Mouse (Mus musculus) CH12.LX (cell line): Measurements from ENCODE around the gene Zscan22. TPM values are rescaled to one million over a fixed set of nuclear protein-coding genes. Genes with fewer than 3 reads are reported as not detected.

ENCODE experiments used
- DNase-seq: peaks from one replicate; pipeline ENCODE4 v3.0.0-alpha.2; 2013; ENCODE audit errors: extremely low read depth
- H3K27ac ChIP-seq: 2 replicates; pipeline ENCODE4 v1.5.1; 2012; ENCODE audit warnings: low read depth, mild to moderate bottlenecking, control low read depth, moderate library complexity; ENCODE audit not compliant: insufficient read depth
- H3K27me3 ChIP-seq: replicated peaks from 2 replicates; pipeline ENCODE3; 2012; ENCODE audit warnings: inconsistent platforms
- H3K36me3 ChIP-seq, 2 experiments: replicated peaks in 1 of 2; 2 replicates each; pipeline versions ENCODE3 to v1.6.1; 2012; ENCODE audit warnings: inconsistent platforms in 1 of 2, low read length in 1 of 2, mild to moderate bottlenecking in 1 of 2, mixed read lengths in 1 of 2, moderate library complexity in 1 of 2; ENCODE audit not compliant: control insufficient read depth in 1 of 2, insufficient read depth in 1 of 2
- H3K4me1 ChIP-seq, 2 experiments: 2 replicates each; pipeline ENCODE4 v1.6.1; 2012; ENCODE audit warnings: inconsistent platforms in 1 of 2, moderate library complexity in 1 of 2; ENCODE audit not compliant: insufficient read depth in 2 of 2, control insufficient read depth in 1 of 2
- H3K4me2 ChIP-seq: 2 replicates; pipeline ENCODE4 v1.6.1; 2012; ENCODE audit warnings: low read depth, mild to moderate bottlenecking, control low read depth; ENCODE audit not compliant: poor library complexity, insufficient read depth, severe bottlenecking
- H3K4me3 ChIP-seq, 3 experiments: fragments of 150-350 bp in 1 of 3; sonication (generic) in 1 of 3; replicated peaks in 1 of 3; 2 replicates each; pipeline versions ENCODE3 to v1.5.1; 2011 to 2012; ENCODE audit warnings: low read depth in 2 of 3, low read length in 2 of 3, mild to moderate bottlenecking in 2 of 3, moderate library complexity in 2 of 3, control low read depth in 1 of 3, improper control_type of control experiment in 1 of 3, inconsistent platforms in 1 of 3, mixed read lengths in 1 of 3; ENCODE audit not compliant: poor library complexity in 1 of 3
- H3K79me2 ChIP-seq: replicated peaks from 2 replicates; pipeline ENCODE4 v1.6.1; 2012; ENCODE audit warnings: mild to moderate bottlenecking, moderate library complexity; ENCODE audit not compliant: control insufficient read depth, poor library complexity, insufficient read depth, severe bottlenecking; ENCODE audit errors: extremely low read depth
- H3K9ac ChIP-seq: 2 replicates; pipeline ENCODE4 v1.6.1; 2012; ENCODE audit warnings: low read depth, mild to moderate bottlenecking, control low read depth, moderate library complexity; ENCODE audit not compliant: insufficient read depth
- H3K9me3 ChIP-seq: replicated peaks from 2 replicates; pipeline ENCODE3; 2012; ENCODE audit warnings: low read length, inconsistent platforms, mixed read lengths
- BHLHE40 ChIP-seq: IDR thresholded peaks from 2 replicates; pipeline ENCODE4 v1.6.1; 2011; ENCODE audit warnings: mild to moderate bottlenecking, low read depth, low read length, improper control_type of control experiment
- CHD1 ChIP-seq: IDR thresholded peaks from 2 replicates; pipeline ENCODE4 v1.6.1; 2012; ENCODE audit warnings: low read depth, low read length, improper control_type of control experiment, inconsistent platforms
- CHD2 ChIP-seq: IDR thresholded peaks from 2 replicates; pipeline ENCODE4 v1.6.1; 2011; ENCODE audit warnings: low read length, improper control_type of control experiment
- CTCF ChIP-seq, 2 experiments: IDR thresholded peaks in 1 of 2; conservative IDR thresholded peaks in 1 of 2; 2 replicates each; pipeline ENCODE4 v1.5.1; 2011 to 2012; ENCODE audit warnings: low read depth in 2 of 2, low read length in 2 of 2, improper control_type of control experiment in 1 of 2, inconsistent platforms in 1 of 2, mild to moderate bottlenecking in 1 of 2, moderate library complexity in 1 of 2
- E2F4 ChIP-seq: IDR thresholded peaks from 2 replicates; pipeline ENCODE4 v1.6.1; 2011; ENCODE audit warnings: low read depth, low read length, improper control_type of control experiment; ENCODE audit not compliant: insufficient replicate concordance
- ELF1 ChIP-seq: IDR thresholded peaks from 2 replicates; pipeline ENCODE4 v1.6.1; 2014; ENCODE audit warnings: low read depth, mild to moderate bottlenecking, inconsistent platforms, low read length, improper control_type of control experiment
- EP300 ChIP-seq: IDR thresholded peaks from 2 replicates; pipeline ENCODE4 v1.6.1; 2011; ENCODE audit warnings: low read length, improper control_type of control experiment
- ETS1 ChIP-seq: conservative IDR thresholded peaks from 2 replicates; pipeline ENCODE4 v1.6.1; 2012; ENCODE audit warnings: low read depth, mild to moderate bottlenecking, inconsistent platforms, low read length, improper control_type of control experiment, moderate library complexity
- GABPA ChIP-seq: IDR thresholded peaks from 2 replicates; pipeline ENCODE4 v1.6.1; 2012; ENCODE audit warnings: low read depth, low read length, improper control_type of control experiment, inconsistent platforms; ENCODE audit not compliant: insufficient replicate concordance
- HCFC1 ChIP-seq: IDR thresholded peaks from 2 replicates; pipeline ENCODE4 v1.6.1; 2012; ENCODE audit warnings: low read depth, mild to moderate bottlenecking, inconsistent platforms, low read length, improper control_type of control experiment
- IRF4 ChIP-seq: IDR thresholded peaks from 2 replicates; pipeline ENCODE4 v1.6.1; 2014; ENCODE audit warnings: low read depth, mild to moderate bottlenecking, inconsistent platforms, low read length, improper control_type of control experiment
- JUN ChIP-seq: IDR thresholded peaks from 2 replicates; pipeline ENCODE4 v1.6.1; 2011; ENCODE audit warnings: low read depth, mild to moderate bottlenecking, low read length, improper control_type of control experiment, moderate library complexity; ENCODE audit not compliant: insufficient read depth
- JUND ChIP-seq: conservative IDR thresholded peaks from 2 replicates; pipeline ENCODE4 v1.6.1; 2011; ENCODE audit warnings: low read depth, low read length, improper control_type of control experiment
- KAT2A ChIP-seq: IDR thresholded peaks from 2 replicates; pipeline ENCODE4 v1.6.1; 2012; ENCODE audit warnings: low read length, improper control_type of control experiment, inconsistent platforms; ENCODE audit not compliant: insufficient replicate concordance
- MAFK ChIP-seq: IDR thresholded peaks from 2 replicates; pipeline ENCODE4 v1.6.1; 2011; ENCODE audit warnings: low read length, improper control_type of control experiment; ENCODE audit not compliant: insufficient replicate concordance
- MAX ChIP-seq: IDR thresholded peaks from 2 replicates; pipeline ENCODE4 v1.6.1; 2011; ENCODE audit warnings: low read length, improper control_type of control experiment
- MAZ ChIP-seq: IDR thresholded peaks from 2 replicates; pipeline ENCODE4 v1.6.1; 2012; ENCODE audit warnings: low read depth, mild to moderate bottlenecking, inconsistent platforms, low read length, improper control_type of control experiment, moderate library complexity
- MEF2A ChIP-seq: IDR thresholded peaks from 2 replicates; pipeline ENCODE4 v1.6.1; 2014; ENCODE audit warnings: low read depth, mild to moderate bottlenecking, inconsistent platforms, low read length, improper control_type of control experiment, borderline replicate concordance
- MXI1 ChIP-seq: IDR thresholded peaks from 2 replicates; pipeline ENCODE4 v1.6.1; 2011; ENCODE audit warnings: mild to moderate bottlenecking, low read depth, low read length, improper control_type of control experiment
- MYC ChIP-seq: IDR thresholded peaks from 2 replicates; pipeline ENCODE4 v1.6.1; 2011; ENCODE audit warnings: low read depth, mild to moderate bottlenecking, improper control_type of control experiment, low read length
- NELFE ChIP-seq: IDR thresholded peaks from 2 replicates; pipeline ENCODE4 v1.6.1; 2011; ENCODE audit warnings: low read depth, low read length, improper control_type of control experiment
- NRF1 ChIP-seq: IDR thresholded peaks from 2 replicates; pipeline ENCODE4 v1.6.1; 2014; ENCODE audit warnings: low read depth, mild to moderate bottlenecking, inconsistent platforms, low read length, improper control_type of control experiment, moderate library complexity
- PAX5 ChIP-seq: IDR thresholded peaks from 2 replicates; pipeline ENCODE4 v1.6.1; 2012; ENCODE audit warnings: low read length, inconsistent platforms, mixed read lengths
- POLR2A ChIP-seq: IDR thresholded peaks from 2 replicates; pipeline ENCODE4 v1.6.1; 2011; ENCODE audit warnings: low read depth, mild to moderate bottlenecking, improper control_type of control experiment, low read length
- POLR2AphosphoS2 ChIP-seq: IDR thresholded peaks from 2 replicates; pipeline ENCODE4 v1.6.1; 2011; ENCODE audit warnings: low read depth, low read length, improper control_type of control experiment
- RAD21 ChIP-seq: IDR thresholded peaks from 2 replicates; pipeline ENCODE4 v1.6.1; 2011; ENCODE audit warnings: low read depth, mild to moderate bottlenecking, low read length, improper control_type of control experiment, moderate library complexity
- RCOR1 ChIP-seq: conservative IDR thresholded peaks from 2 replicates; pipeline ENCODE4 v1.6.1; 2012; ENCODE audit warnings: low read depth, mild to moderate bottlenecking, inconsistent platforms, low read length, improper control_type of control experiment
- SIN3A ChIP-seq: IDR thresholded peaks from 2 replicates; pipeline ENCODE4 v1.6.1; 2012; ENCODE audit warnings: low read length, improper control_type of control experiment, inconsistent platforms
- SMC3 ChIP-seq: IDR thresholded peaks from 2 replicates; pipeline ENCODE4 v1.6.1; 2011; ENCODE audit warnings: low read depth, low read length, improper control_type of control experiment
- TBP ChIP-seq: conservative IDR thresholded peaks from 2 replicates; pipeline ENCODE4 v1.6.1; 2011; ENCODE audit warnings: low read depth, low read length, improper control_type of control experiment
- TCF12 ChIP-seq: IDR thresholded peaks from 2 replicates; pipeline ENCODE4 v1.6.1; 2014; ENCODE audit warnings: low read depth, mild to moderate bottlenecking, inconsistent platforms, low read length, improper control_type of control experiment
- UBTF ChIP-seq: IDR thresholded peaks from 2 replicates; pipeline ENCODE4 v1.6.1; 2012; ENCODE audit warnings: low read depth, mild to moderate bottlenecking, inconsistent platforms, low read length, improper control_type of control experiment, moderate library complexity
- USF1 ChIP-seq: IDR thresholded peaks from 2 replicates; pipeline ENCODE4 v1.6.1; 2014; ENCODE audit warnings: low read depth, mild to moderate bottlenecking, inconsistent platforms, low read length, improper control_type of control experiment
- USF2 ChIP-seq: conservative IDR thresholded peaks from 2 replicates; pipeline ENCODE4 v1.6.1; 2011; ENCODE audit warnings: low read depth, low read length, improper control_type of control experiment
- ZC3H11A ChIP-seq: IDR thresholded peaks from 2 replicates; pipeline ENCODE4 v1.6.1; 2012; ENCODE audit warnings: low read depth, mild to moderate bottlenecking, inconsistent platforms, low read length, improper control_type of control experiment
- ZKSCAN1 ChIP-seq: IDR thresholded peaks from 2 replicates; pipeline ENCODE4 v1.6.1; 2012; ENCODE audit warnings: low read depth, inconsistent platforms, low read length, improper control_type of control experiment, borderline replicate concordance
- ZMIZ1 ChIP-seq: IDR thresholded peaks from 2 replicates; pipeline ENCODE4 v1.6.1; 2012; ENCODE audit warnings: low read depth, mild to moderate bottlenecking, inconsistent platforms, low read length, improper control_type of control experiment
- ZNF384 ChIP-seq: IDR thresholded peaks from 2 replicates; pipeline ENCODE4 v1.6.1; 2012; ENCODE audit warnings: low read depth, low read length, improper control_type of control experiment, inconsistent platforms
- dilution Hi-C: fragments of 300-500 bp; cut with MboI; formaldehyde crosslinking; loops from 2 replicates; pipeline ENCODE4 v1.14.3; 2020; ENCODE audit warnings: low sequenced_read_pairs; ENCODE audit not compliant: extremely low pct_unique_long_range_greater_than_20kb, extremely low pct_ligation_motif_present
- in situ Hi-C: fragments of 300-500 bp; cut with MboI; formaldehyde crosslinking; loops from 3 replicates; pipeline ENCODE4 v1.14.3; 2019; ENCODE audit warnings: low sequenced_read_pairs, low pct_ligation_motif_present, low pct_unique_long_range_greater_than_20kb, mixed read lengths
- polyA plus RNA-seq: library from polyadenylated mRNA; unstranded; fragments of >175 nt; gene quantifications from 2 replicates; pipeline ENCODE4 v1.2.1, GENCODE M21; 2012; ENCODE audit warnings: low read depth; ENCODE audit not compliant: insufficient read length
- total RNA-seq, 2 experiments: library from RNA; depleted of rRNA; stranded (reverse); fragments of 300-350 nt in 1 of 2; fragments of >200 nt in 1 of 2; gene quantifications; 2 replicates each; pipeline ENCODE4 v1.2.3; 2012 to 2014

Zscan22 gene
- total and polyA plus RNA-seq, 3 experiments = 3.2 to 8.9 (median 3.3) TPM

- Histone ChIP-seq H3K79me2 (no peaks in the 10 kb centered on the region), H3K4me3 (peak overlapping the region; percentile 67 to 87 (median 78)), H3K36me3 (no peaks in the 10 kb centered on the region), H3K9ac (peak overlapping the region; percentile 88), H3K9me3 (no peaks in the 10 kb centered on the region), H3K4me2 (peak overlapping the region; percentile 96), H3K4me1 (peaks cover 0 to 29% of the 10 kb centered on the region in 2 experiments; a peak in 3 of 4 replicates), H3K27ac (peak overlapping the region; percentile 33), H3K27me3 (no peaks in the 10 kb centered on the region)
- dilution Hi-C loops (no loop called here), in situ Hi-C loops (no loop called here)
- DNase-seq = peak; percentile 99
- TF ChIP-seq MAZ = no peak
- peak; percentile 77 for TF ChIP-seq HCFC1
- peak; percentile 76 for TF ChIP-seq MAX
- peak; percentile 92 for TF ChIP-seq MXI1
- no peak for TF ChIP-seq MAFK
- TF ChIP-seq MEF2A = no peak
- TF ChIP-seq PAX5 = no peak
- TF ChIP-seq ZC3H11A = no peak
- TF ChIP-seq E2F4 = peak; percentile 91; the same call in 1 of the 2 replicates
- TF ChIP-seq SIN3A = peak; percentile 93
- TF ChIP-seq TCF12 = peak; percentile 51; the same call in 1 of the 2 replicates
- TF ChIP-seq USF2 = no peak
- peak; percentile 69; the same call in 1 of the 2 replicates for TF ChIP-seq ZMIZ1
- no peak for TF ChIP-seq SMC3
- TF ChIP-seq ELF1 = peak; percentile 67
- TF ChIP-seq JUND = no peak
- TF ChIP-seq IRF4 = no peak; the same call in 1 of the 2 replicates
- peak; percentile 63 for TF ChIP-seq TBP
- no peak for TF ChIP-seq ETS1
- TF ChIP-seq ZNF384 = no peak
- peak; percentile 89 for TF ChIP-seq POLR2A
- TF ChIP-seq UBTF = no peak
- no peak for TF ChIP-seq BHLHE40
- peak; percentile 88; the same call in 1 of the 2 replicates for TF ChIP-seq MYC
- TF ChIP-seq JUN = no peak
- no peak for TF ChIP-seq GABPA
- no peak for TF ChIP-seq RAD21
- peak; percentile 35; the same call in 1 of the 2 replicates for TF ChIP-seq CHD2
- TF ChIP-seq CHD1 = no peak
- TF ChIP-seq USF1 = no peak
- no peak for TF ChIP-seq RCOR1
- no peak for TF ChIP-seq ZKSCAN1
- peak; percentile 50; the same call in 1 of the 2 replicates for TF ChIP-seq KAT2A
- peak; percentile 82 for TF ChIP-seq NELFE
- no peak for TF ChIP-seq EP300
- peak; percentile 72 for TF ChIP-seq NRF1
- TF ChIP-seq POLR2AphosphoS2 = 0 out of 2 replicates have a peak, but pooled peaks have one; percentile 39
- no peak for TF ChIP-seq CTCF (conservative IDR thresholded peaks at IDR 0.05 in 1 of 2, IDR thresholded peaks at IDR 0.05 in 1 of 2; ENCODE audit: low read depth in 2 of 2, low read length in 2 of 2)
Measured at GRCm38 (mm10) chr7:12949032-12949871, 51.6 kb downstream of the Zscan22 start.
